8 mouse cellular contexts compared by ENCODE assay signal in the genomic region with DNA sequence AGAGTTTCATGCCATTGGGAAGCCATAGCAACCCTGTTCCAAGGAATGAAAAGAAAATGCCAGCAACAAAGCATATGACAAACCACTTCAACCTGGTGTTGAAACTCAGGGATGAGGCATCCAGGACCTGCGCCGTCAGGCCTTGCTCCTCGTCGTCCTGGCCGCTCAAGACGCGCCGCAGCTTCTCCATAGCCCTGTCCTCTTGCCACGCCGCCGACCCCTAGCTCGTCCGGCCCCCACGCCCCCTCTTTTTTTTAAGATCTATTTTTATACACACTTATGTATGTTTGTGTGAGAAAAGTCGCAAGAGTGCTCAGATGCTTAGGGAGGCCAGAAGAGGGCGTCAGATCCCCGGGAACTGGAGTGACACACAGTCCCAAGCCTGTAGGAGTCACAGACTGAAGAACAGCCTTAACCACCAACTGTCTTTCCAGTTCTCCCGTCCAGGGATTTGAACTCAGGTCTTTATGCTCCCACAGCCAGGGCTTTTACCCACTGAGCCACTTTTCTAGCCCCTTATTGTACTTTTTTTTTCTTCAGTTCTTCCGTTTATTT. TPM values are rescaled to one million over a fixed set of nuclear protein-coding genes. Genes with fewer than 3 reads are reported as not detected.
DNase-seq lines count a peak whose midpoint lies in the region; ATAC-seq and TF ChIP-seq lines count a peak whose summit lies in the region.
"Not testable (repeated sequence)": the region's sequence is repeated elsewhere in the genome, so short reads cannot be mapped to it uniquely, and the experiment has no call there.

Gene Gm12166, minus strand, starts transcription at position 217 of the 555 bp plus-strand sequence.

- DNase-seq in adrenal gland, postnatal 14 days, result peak; percentile 82
- DNase-seq in embryo, embryonic 10 days (ENCODE audit: low spot score), result peak; percentile 69
- peak; percentile 75 to 81 for DNase-seq in heart, adult 2 months
- not testable (repeated sequence) for DNase-seq in intestine, embryonic 14.5 days (ENCODE audit: low spot score)
- peak; percentile 63 for DNase-seq in liver
- peak; percentile 40 for DNase-seq in neural tube, embryonic 11.5 days (ENCODE audit: low spot score)
- peak; percentile 42 for DNase-seq in thymus, adult 2 months

- H3K36me3 ChIP-seq in heart, adult 2 months (ENCODE audit: control insufficient read depth, insufficient read depth, low read length); intestine, embryonic 14.5 days (ENCODE audit: control insufficient read depth, insufficient read depth, low read length); neural tube, embryonic 11.5 days (ENCODE audit: control insufficient read depth, insufficient read depth, low read length); thymus, adult 2 months (ENCODE audit: control insufficient read depth, insufficient read depth, low read length): not testable (repeated sequence)

- TF ChIP-seq EP300 in heart, adult 2 months (IDR thresholded peaks at IDR 0.05; ENCODE audit: insufficient read depth, low read depth, low read length), result peak; percentile 88

- not testable (repeated sequence) for H3K4me1 ChIP-seq in heart, adult 2 months (ENCODE audit: control insufficient read depth, insufficient read depth, low read length); intestine, embryonic 14.5 days (replicated peaks; ENCODE audit: control insufficient read depth, insufficient read depth, low read length); neural tube, embryonic 11.5 days (ENCODE audit: control insufficient read depth, insufficient read depth, low read length); thymus, adult 2 months (replicated peaks; ENCODE audit: control insufficient read depth, insufficient read depth, low read length)

- TF ChIP-seq CTCF in heart, adult 2 months (IDR thresholded peaks at IDR 0.05), result peak; percentile 72
- not testable (repeated sequence) for TF ChIP-seq CTCF in thymus, adult 2 months (IDR thresholded peaks at IDR 0.05; ENCODE audit: borderline replicate concordance, control insufficient read depth, extremely low read depth, insufficient read depth, low read length, poor library complexity)

- not testable (repeated sequence) for H3K27ac ChIP-seq in heart, adult 2 months; intestine, embryonic 14.5 days (ENCODE audit: low read depth); neural tube, embryonic 11.5 days (ENCODE audit: low read depth, low read length); thymus, adult 2 months (ENCODE audit: control insufficient read depth, insufficient read depth, low read length)

- 29% methylated on average over 19 of the region's 19 CpGs for WGBS in heart, adult 2 months
- 42% methylated on average over 19 of the region's 19 CpGs for WGBS in intestine, embryonic 14.5 days
- WGBS in neural tube, embryonic 11.5 days, result 32% methylated on average over 19 of the region's 19 CpGs
- WGBS in thymus, adult 2 months, result 47% methylated on average over 19 of the region's 19 CpGs

- intact Hi-C loops in heart, adult 2 months (cut with DNase I), result loop anchor here (1.0 to 5.0 kb wide), 3 partner anchors 35 to 163 kb away; no protein-coding TSS in a partner anchor

- peak; percentile 45 for ATAC-seq in CD4-positive, CD25-positive, alpha-beta regulatory T cell, adult 4 months
- ATAC-seq in intestine, embryonic 14.5 days (replicated peaks; ENCODE audit: low FRiP score, low TSS enrichment, low read depth); neural tube, embryonic 11.5 days (ENCODE audit: insufficient read depth, low FRiP score, low TSS enrichment): not testable (repeated sequence)

- not testable (repeated sequence) for TF ChIP-seq POLR2A in heart, adult 2 months (IDR thresholded peaks at IDR 0.05; ENCODE audit: insufficient read depth, low read depth, low read length); thymus, adult 2 months (IDR thresholded peaks at IDR 0.05; ENCODE audit: control insufficient read depth, extremely low read depth, insufficient read depth, low read length, poor library complexity)

- H3K9me3 ChIP-seq in intestine, embryonic 14.5 days (ENCODE audit: control insufficient read depth, low read length); neural tube, embryonic 11.5 days (ENCODE audit: control insufficient read depth, low read length): not testable (repeated sequence)

- not testable (repeated sequence) for H3K4me3 ChIP-seq in heart, adult 2 months; intestine, embryonic 14.5 days (ENCODE audit: low read depth, low read length); neural tube, embryonic 11.5 days (ENCODE audit: low read depth, low read length); thymus, adult 2 months (ENCODE audit: control insufficient read depth, insufficient read depth, low read length)

- H3K79me2 ChIP-seq in heart, adult 2 months (replicated peaks; ENCODE audit: control insufficient read depth, insufficient read depth, low read length), result not testable (repeated sequence)

- 0 out of 2 replicates have a peak within 1 kb of the TSS, but pooled peaks have one; percentile 3 for H3K4me2 ChIP-seq in intestine, embryonic 14.5 days (ENCODE audit: low read length)
- not testable (repeated sequence) for H3K4me2 ChIP-seq in neural tube, embryonic 11.5 days (ENCODE audit: low read depth)

- not testable (repeated sequence) for H3K9ac ChIP-seq in heart, adult 2 months (ENCODE audit: low read depth, low read length); intestine, embryonic 14.5 days (ENCODE audit: low read length); neural tube, embryonic 11.5 days (ENCODE audit: low read length)

- not testable (repeated sequence) for H3K27me3 ChIP-seq in heart, adult 2 months (ENCODE audit: control insufficient read depth, insufficient read depth, low read length); intestine, embryonic 14.5 days (replicated peaks; ENCODE audit: control insufficient read depth, insufficient read depth, low read length); neural tube, embryonic 11.5 days (ENCODE audit: control insufficient read depth, insufficient read depth, low read length); thymus, adult 2 months (ENCODE audit: control insufficient read depth, insufficient read depth, low read length)

RNA-seq across cellular contexts. Expression of gene Gm12166, which starts in this region (rescaled TPM):
- polyA plus RNA-seq in CD4-positive, CD25-positive, alpha-beta regulatory T cell, adult 4 months (2017; shearing (Covaris generic)), result 10 to 100 TPM; 14.3 to 43.4 TPM
- 0.86 and 4.1 TPM in 2 replicates for total RNA-seq in adrenal gland, postnatal 14 days (2021)
- 1 to 10 TPM; 1.2 to 1.6 TPM for total RNA-seq in heart, adult 2 months (2021)
- polyA plus RNA-seq in heart, adult 2 months (2012; rRNA removed), result 4.4 and 4.6 TPM in 2 replicates
- 4.1 and 4.6 TPM in 2 replicates for polyA plus RNA-seq in intestine, embryonic 14.5 days (2014; fragmentation: Nextera tagmentation; extraction: Ambion mirVana)
- polyA plus RNA-seq in neural tube, embryonic 11.5 days (2014; fragmentation: Nextera tagmentation; extraction: Ambion mirVana), result 3.3 TPM in 2 replicates
- polyA plus RNA-seq in thymus, adult 2 months (2012; rRNA removed), result 24.2 and 28.5 TPM in 2 replicates
